Mouse (Mus musculus): ENCODE measurements at regions not wholly inside any gene's neighbourhood (a gene's known extent, or its start where the extent isn't known, plus 50 kb on each side); places are given as distances from the start of the nearest gene placed in this dataset.

GRCm38 (mm10) chr11:89232884-89233480, 69.2 kb downstream of the Nog start:
- 60% methylated on average over 9 of the region's 9 CpGs for WGBS
- no peak for TF ChIP-seq POLR2A (IDR thresholded peaks at IDR 0.05; ENCODE audit: borderline replicate concordance, extremely low read depth, insufficient read depth, insufficient read length)
- DNase-seq (ENCODE audit: low spot score) (no peak), ATAC-seq (ENCODE audit: low FRiP score, low read depth) (no peak)
- Histone ChIP-seq H3K4me2 (replicated peaks; ENCODE audit: low read depth, low read length, severe bottlenecking) (no peak overlapping the region), H3K4me3 (replicated peaks; ENCODE audit: low read length) (no peak overlapping the region), H3K27ac (replicated peaks; ENCODE audit: low read depth, low read length) (no peak overlapping the region), H3K27me3 (ENCODE audit: control insufficient read depth, insufficient read depth, low read length) (no peaks in the 10 kb centered on the region; the same call in 1 of the 2 replicates), H3K4me1 (ENCODE audit: control insufficient read depth, insufficient read depth, low read length) (no peaks in the 10 kb centered on the region), H3K9ac (ENCODE audit: low read depth, low read length, severe bottlenecking) (no peak overlapping the region), H3K36me3 (ENCODE audit: control insufficient read depth, insufficient read depth, low read length) (no peaks in the 10 kb centered on the region), H3K9me3 (ENCODE audit: control insufficient read depth, low read length) (no peaks in the 10 kb centered on the region; the same call in 1 of the 2 replicates)

GRCm38 (mm10) chr11:89229726-89230125, 72.4 kb downstream of the Nog start:
- Histone ChIP-seq H3K27ac (replicated peaks; ENCODE audit: low read depth, low read length) (no peak overlapping the region), H3K4me3 (replicated peaks; ENCODE audit: low read length) (no peak overlapping the region), H3K36me3 (ENCODE audit: control insufficient read depth, insufficient read depth, low read length) (no peaks in the 10 kb centered on the region), H3K4me1 (ENCODE audit: control insufficient read depth, insufficient read depth, low read length) (no peaks in the 10 kb centered on the region), H3K9ac (ENCODE audit: low read depth, low read length, severe bottlenecking) (no peak overlapping the region), H3K27me3 (ENCODE audit: control insufficient read depth, insufficient read depth, low read length) (no peaks in the 10 kb centered on the region), H3K4me2 (replicated peaks; ENCODE audit: low read depth, low read length, severe bottlenecking) (no peak overlapping the region), H3K9me3 (ENCODE audit: control insufficient read depth, low read length) (no peaks in the 10 kb centered on the region)
- ATAC-seq (ENCODE audit: low FRiP score, low read depth) (peak; percentile 57; the same call in 1 of the 2 replicates), DNase-seq (ENCODE audit: low spot score) (peak; percentile 40)
- TF ChIP-seq POLR2A (IDR thresholded peaks at IDR 0.05; ENCODE audit: borderline replicate concordance, extremely low read depth, insufficient read depth, insufficient read length), result no peak
- 71% methylated on average over 5 of the region's 5 CpGs for WGBS

- H3K27me3 ChIP-seq (ENCODE audit: control insufficient read depth, insufficient read depth, low read length), result no peaks in the 10 kb centered on the region
- H3K4me3 ChIP-seq (replicated peaks; ENCODE audit: low read length), result no peak overlapping the region
- TF ChIP-seq POLR2A (IDR thresholded peaks at IDR 0.05; ENCODE audit: borderline replicate concordance, extremely low read depth, insufficient read depth, insufficient read length), result no peak
- H3K36me3 ChIP-seq (ENCODE audit: control insufficient read depth, insufficient read depth, low read length), result no peaks in the 10 kb centered on the region
- ATAC-seq (ENCODE audit: low FRiP score, low read depth) (no peak), DNase-seq (ENCODE audit: low spot score) (no peak)
- H3K4me2 ChIP-seq (replicated peaks; ENCODE audit: low read depth, low read length, severe bottlenecking), result no peak overlapping the region
- no peak overlapping the region for H3K9ac ChIP-seq (ENCODE audit: low read depth, low read length, severe bottlenecking)
- H3K4me1 ChIP-seq (ENCODE audit: control insufficient read depth, insufficient read depth, low read length), result peaks cover 7% of the 10 kb centered on the region
- no peaks in the 10 kb centered on the region for H3K9me3 ChIP-seq (ENCODE audit: control insufficient read depth, low read length)
- 94% methylated on average over 5 of the region's 5 CpGs for WGBS
- H3K27ac ChIP-seq (replicated peaks; ENCODE audit: low read depth, low read length), result no peak overlapping the region
Measured at GRCm38 (mm10) chr11:89213204-89213603, 88.9 kb downstream of the Nog start.

GRCm38 (mm10) chr11:89209531-89209950, 92.6 kb downstream of the Nog start:
- DNase-seq (ENCODE audit: low spot score), result no peak
- peaks cover 7% of the 10 kb centered on the region for H3K4me1 ChIP-seq (ENCODE audit: control insufficient read depth, insufficient read depth, low read length)
- WGBS, result 14% methylated on average over 11 of the region's 11 CpGs
- no peaks in the 10 kb centered on the region for H3K9me3 ChIP-seq (ENCODE audit: control insufficient read depth, low read length)
- no peak overlapping the region for H3K27ac ChIP-seq (replicated peaks; ENCODE audit: low read depth, low read length)
- ATAC-seq (ENCODE audit: low FRiP score, low read depth), result 0 out of 2 replicates have a peak, but pooled peaks have one; percentile 44
- 0 out of 2 replicates have a peak overlapping the region, but pooled peaks have one; percentile 5 for H3K9ac ChIP-seq (ENCODE audit: low read depth, low read length, severe bottlenecking)
- no peak overlapping the region for H3K4me3 ChIP-seq (replicated peaks; ENCODE audit: low read length)
- TF ChIP-seq POLR2A (IDR thresholded peaks at IDR 0.05; ENCODE audit: borderline replicate concordance, extremely low read depth, insufficient read depth, insufficient read length), result no peak
- H3K36me3 ChIP-seq (ENCODE audit: control insufficient read depth, insufficient read depth, low read length), result no peaks in the 10 kb centered on the region
- peak overlapping the region; percentile 23; the same call in 1 of the 2 replicates for H3K4me2 ChIP-seq (replicated peaks; ENCODE audit: low read depth, low read length, severe bottlenecking)
- no peaks in the 10 kb centered on the region for H3K27me3 ChIP-seq (ENCODE audit: control insufficient read depth, insufficient read depth, low read length)

- Histone ChIP-seq H3K4me3 (replicated peaks; ENCODE audit: low read length) (no peak overlapping the region), H3K36me3 (ENCODE audit: control insufficient read depth, insufficient read depth, low read length) (no peaks in the 10 kb centered on the region), H3K9me3 (ENCODE audit: control insufficient read depth, low read length) (no peaks in the 10 kb centered on the region), H3K27ac (replicated peaks; ENCODE audit: low read depth, low read length) (no peak overlapping the region), H3K4me2 (replicated peaks; ENCODE audit: low read depth, low read length, severe bottlenecking) (no peak overlapping the region; the same call in 1 of the 2 replicates), H3K27me3 (ENCODE audit: control insufficient read depth, insufficient read depth, low read length) (no peaks in the 10 kb centered on the region), H3K4me1 (ENCODE audit: control insufficient read depth, insufficient read depth, low read length) (peaks cover 7% of the 10 kb centered on the region), H3K9ac (ENCODE audit: low read depth, low read length, severe bottlenecking) (no peak overlapping the region)
- WGBS, result 26% methylated on average over 6 of the region's 6 CpGs
- DNase-seq (ENCODE audit: low spot score) (no peak), ATAC-seq (ENCODE audit: low FRiP score, low read depth) (no peak)
- no peak for TF ChIP-seq POLR2A (IDR thresholded peaks at IDR 0.05; ENCODE audit: borderline replicate concordance, extremely low read depth, insufficient read depth, insufficient read length)
Measured at GRCm38 (mm10) chr11:89209072-89209471, 93.1 kb downstream of the Nog start.
